Mouse (Mus musculus) heart, adult 18-20 months (tissue): ENCODE results near the gene Mrpl37. TPM values are rescaled to one million over a fixed set of nuclear protein-coding genes. Genes with fewer than 3 reads are reported as not detected.

Experiments
- DNase-seq, 2 experiments: peaks; one replicate each; pipeline ENCODE4 v3.0.0; 2021 to 2022; ENCODE audit warnings: mixed read lengths in 1 of 2
- total RNA-seq, 2 experiments: library from RNA; stranded (reverse); gene quantifications; 2 replicates each; pipeline ENCODE4 v1.2.3; 2021

The Mrpl37 gene
- total RNA-seq, 2 experiments from 2014 or later = 96.0 to 102 TPM

DNA sequence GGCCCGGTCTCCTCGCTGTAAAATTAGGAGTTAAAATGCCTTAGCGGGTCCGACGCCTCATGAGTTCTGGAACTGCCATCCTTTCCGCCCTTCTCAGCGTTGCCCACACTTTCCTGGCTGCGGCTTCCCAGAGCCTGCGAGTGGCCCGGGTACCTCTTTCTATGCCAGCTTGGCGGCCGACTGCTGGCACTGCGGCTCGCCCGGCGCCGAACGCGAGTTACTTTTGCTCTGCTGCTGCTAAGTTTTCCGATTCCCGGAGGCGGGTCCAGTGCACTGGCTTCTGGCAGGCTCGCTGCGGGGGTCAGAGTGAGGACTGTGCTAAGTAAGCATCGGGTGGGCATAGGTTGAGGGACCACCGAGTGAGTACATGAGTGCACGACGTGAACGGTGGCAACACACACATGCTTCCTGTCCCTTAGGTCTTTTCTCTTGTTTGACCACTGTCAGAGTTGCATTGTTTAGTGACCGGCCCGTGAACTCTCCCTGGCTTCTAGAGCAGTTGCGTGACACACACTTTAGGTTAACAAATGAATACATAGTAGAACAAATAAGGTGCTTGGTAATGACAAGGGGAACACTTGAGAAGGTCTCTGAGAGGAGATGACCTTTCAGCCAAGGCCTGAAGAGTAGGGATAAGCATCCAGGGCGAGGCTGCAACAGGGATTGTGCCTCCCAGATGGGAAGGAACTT lies 628 bp upstream of the Mrpl37 start:
- DNase-seq = no peak

DNA sequence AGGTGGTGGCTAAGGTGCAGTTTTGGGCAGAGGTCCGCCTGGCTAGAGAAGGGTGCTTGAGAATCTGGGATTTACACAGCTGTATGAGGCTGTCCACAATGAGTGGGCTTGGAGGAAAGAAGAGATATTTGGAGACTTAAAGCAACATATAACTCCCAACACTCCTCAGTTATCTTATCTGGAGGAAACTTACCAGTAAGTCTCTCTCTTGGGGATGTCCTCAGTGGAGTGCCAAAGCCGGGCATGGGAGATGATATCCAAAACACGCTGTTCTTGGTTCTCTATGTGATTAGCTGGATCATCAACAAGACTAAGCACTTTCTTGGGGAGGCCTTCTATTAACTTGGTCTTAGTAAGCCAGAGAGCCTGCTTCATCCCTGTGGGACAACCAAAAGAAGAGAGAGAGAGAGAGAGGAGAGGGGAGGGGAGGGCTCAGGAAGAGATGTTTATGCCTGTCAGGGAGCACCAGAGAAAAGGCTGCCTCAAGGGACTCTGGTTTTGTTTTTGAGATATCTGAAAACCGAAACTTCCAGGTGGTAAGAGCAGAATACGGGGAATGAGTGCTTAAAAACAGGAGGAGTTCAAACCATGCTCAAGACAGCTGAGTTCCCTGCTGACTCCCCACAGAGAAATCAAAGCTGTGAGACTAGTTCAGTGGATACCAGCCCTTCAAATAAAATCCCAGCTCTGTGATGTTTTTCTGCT lies 2.1 kb downstream of the Mrpl37 start:
- DNase-seq = no peak

- DNase-seq = no peak
Observed at GRCm38 (mm10) chr4:107063214-107063613, 3.5 kb downstream of the Mrpl37 start.

- no peak for DNase-seq
Observed at GRCm38 (mm10) chr4:107061560-107061959, 5.1 kb downstream of the Mrpl37 start.

DNA sequence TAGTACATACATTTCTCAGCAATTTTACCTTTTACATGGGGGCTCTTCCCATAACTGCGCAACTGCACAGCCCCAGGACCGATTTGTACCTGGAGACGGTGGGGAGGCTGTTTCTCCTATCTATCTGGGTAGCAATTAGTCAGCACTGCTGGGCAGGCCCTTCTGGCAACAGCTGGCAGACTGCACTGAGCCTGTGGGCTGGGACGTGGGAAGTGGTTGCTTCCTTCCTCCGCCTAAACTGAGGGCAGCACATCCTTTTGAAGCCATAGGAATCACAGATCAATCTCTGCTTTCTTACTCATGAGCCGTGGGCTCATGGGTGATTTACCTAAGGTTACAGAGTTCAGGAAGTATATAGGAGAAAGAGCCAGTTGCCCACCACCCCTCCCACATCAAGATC lies 7.9 kb downstream of the Mrpl37 start:
- no peak for DNase-seq

- no peak for DNase-seq
Observed at GRCm38 (mm10) chr4:107058346-107058745, 8.3 kb downstream of the Mrpl37 start.

DNA sequence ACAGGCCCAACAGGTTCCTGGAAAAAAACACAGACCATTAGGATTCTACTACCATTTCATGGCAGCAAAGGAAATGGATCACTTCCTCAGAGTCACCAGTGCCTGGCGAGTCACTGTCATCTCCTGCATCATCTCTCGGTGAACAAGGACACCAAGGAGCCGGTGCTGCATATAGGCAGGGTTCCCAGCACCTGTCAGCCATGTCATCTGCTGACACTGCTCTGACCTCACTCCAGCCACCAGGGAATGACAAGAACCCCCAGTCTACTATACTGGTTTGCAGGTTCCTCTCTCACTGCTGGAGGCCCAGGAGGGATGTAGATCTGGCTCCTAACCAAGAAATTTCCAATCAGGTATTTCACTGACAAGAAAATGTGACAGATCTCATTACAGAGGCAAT lies 10.6 kb downstream of the Mrpl37 start:
- DNase-seq = no peak

DNA sequence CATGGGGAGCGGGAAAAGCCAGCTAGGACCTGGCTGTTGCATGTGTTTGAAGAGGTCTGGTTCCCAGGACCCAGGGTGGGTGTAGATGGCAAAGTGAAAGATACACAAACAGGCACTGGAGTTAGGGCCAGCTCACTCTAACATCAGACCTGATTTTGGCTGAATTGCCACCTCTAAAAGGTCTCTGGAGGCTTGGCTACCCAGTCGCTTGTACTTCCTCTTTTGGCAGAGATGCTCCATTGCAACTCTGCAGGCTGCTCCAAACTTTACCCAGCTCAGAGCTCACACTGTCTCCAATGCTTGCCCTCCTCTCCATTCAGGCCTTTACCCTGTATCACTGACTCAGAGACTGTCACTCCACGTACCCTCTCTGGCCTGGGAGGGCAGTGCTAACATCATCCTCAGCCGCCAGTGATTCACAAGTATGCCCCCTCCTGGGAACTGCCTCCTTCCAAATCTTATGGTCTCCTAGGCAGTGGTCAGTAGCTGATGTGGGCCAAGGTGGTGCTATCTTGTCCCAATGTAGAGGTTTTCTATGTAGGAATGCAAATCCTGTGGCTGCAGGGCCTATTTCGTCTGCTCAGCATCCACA lies 13.6 kb downstream of the Mrpl37 start:
- no peak for DNase-seq

GRCm38 (mm10) chr4:107051889-107052288 lies 14.8 kb downstream of the Mrpl37 start:
- DNase-seq = peak in 1 of 2 experiments; percentile 14

DNA sequence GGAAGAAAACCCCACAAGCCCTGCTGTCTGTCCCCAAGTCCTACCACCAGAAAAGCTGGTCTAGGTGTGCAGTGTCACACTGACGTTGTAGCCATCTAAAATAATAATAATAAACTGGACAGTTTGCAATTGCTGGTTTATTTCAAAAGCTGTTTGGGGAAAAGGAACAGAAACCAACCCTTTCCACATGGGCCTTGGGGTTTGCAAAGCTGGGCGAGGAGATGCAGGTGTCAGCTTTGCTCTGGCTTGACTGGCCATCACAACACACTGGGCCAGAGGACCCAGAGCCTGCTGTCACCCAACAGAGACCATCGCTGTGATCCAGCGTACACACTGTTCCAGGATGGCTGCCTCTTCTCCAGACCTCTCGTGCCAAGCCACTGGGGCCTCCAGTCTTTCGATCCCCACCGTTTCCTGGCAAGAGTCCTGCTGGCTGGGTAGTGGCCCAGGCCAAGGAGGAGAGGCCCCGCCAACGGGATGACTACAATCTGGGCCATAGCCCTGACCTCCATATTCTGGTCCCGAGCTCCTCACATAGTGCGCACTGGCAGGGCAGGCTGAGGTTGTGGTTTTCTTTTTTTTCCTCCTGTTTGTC lies 18.0 kb downstream of the Mrpl37 start:
- DNase-seq = peak; percentile 65 to 73

GRCm38 (mm10) chr4:107047806-107048205 lies 18.9 kb downstream of the Mrpl37 start:
- DNase-seq = peak in 1 of 2 experiments; percentile 22

DNA sequence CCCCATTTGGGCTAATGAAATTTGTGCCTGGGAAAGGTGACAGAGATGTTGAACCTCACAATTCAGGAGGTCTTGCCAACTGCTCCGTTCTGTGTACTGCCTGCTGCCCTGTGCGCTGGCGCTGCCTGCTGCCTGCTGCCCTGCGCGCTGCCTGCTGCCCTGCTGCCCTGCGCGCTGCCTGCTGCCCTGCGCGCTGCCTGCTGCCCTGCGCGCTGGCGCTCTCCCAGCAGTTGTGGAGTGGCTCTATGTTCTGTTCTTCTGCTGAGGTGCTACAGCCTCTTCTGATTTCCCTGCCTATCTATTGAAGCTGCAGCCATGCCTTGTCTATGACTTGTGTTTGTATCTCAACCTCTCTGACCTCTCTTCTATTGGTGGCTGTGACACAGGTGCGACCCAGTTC lies 21.5 kb downstream of the Mrpl37 start:
- DNase-seq = no peak

GRCm38 (mm10) chr4:107042304-107042703 lies 24.4 kb downstream of the Mrpl37 start:
- DNase-seq = no peak

GRCm38 (mm10) chr4:107039270-107039669 lies 27.4 kb downstream of the Mrpl37 start:
- DNase-seq = no peak

DNA sequence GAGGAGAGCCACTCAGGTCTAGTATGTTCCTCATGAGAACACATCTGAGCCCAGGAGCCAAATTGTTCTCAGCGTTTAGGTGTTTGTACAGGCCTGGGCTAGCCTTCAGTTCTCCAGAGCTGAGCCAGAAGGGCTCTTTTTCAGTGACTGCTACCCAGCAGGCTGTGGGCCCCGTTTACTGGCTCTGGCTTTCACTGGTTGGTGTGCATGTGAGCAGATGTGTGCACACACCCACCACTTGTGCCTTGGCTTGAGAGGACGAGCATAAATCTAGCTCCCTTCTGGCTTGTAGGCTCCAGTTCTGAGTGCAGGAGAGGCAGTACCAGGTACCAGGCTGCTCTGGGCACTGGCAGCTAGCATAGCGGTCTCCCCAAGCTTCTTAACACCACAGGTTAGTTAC lies 28.4 kb downstream of the Mrpl37 start:
- no peak for DNase-seq

- no peak for DNase-seq
Observed at GRCm38 (mm10) chr4:107036985-107037384, 29.7 kb downstream of the Mrpl37 start.

DNA sequence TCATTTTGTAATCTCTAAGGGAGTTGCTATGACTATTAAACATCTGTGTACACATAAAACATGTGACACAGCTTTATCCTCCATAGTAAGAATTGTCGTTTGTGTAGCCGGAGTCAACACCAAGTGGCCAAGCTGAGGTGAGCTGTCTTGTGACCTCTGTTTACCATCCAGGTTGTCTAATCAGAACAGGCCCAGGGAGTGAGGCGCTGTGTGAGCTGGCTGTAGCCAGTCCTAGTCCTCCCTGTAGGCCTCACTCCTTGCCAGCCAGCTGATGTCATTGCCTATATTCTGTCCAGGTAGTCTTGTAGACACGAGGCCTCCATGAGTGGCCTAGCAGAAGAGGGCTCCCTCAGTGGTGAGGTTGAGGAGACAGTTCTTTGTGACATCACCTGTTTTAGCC lies 31.0 kb downstream of the Mrpl37 start:
- no peak for DNase-seq

DNA sequence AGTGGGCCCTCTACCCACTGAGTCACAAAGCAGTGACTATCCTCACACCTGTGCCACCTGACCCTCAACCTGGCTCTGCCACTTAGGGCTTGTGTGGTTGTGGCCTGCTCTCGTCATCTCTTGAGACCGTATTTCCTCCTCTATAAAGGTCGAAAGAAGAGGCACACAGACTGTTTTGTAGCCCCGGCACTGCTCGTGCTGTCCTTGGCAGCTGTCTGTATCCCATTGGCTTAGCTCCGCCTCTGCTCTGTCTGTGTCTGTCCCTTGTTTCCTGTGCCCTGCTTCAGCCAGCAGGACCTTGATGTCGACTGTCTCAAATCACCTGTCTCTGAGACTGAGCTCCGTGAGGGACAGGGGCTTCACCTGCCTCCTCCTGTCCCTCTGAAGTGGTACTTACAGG lies 40.2 kb downstream of the Mrpl37 start:
- DNase-seq = peak; percentile 35 to 41

- no peak for DNase-seq
Observed at GRCm38 (mm10) chr4:107025369-107025768, 41.3 kb downstream of the Mrpl37 start.

GRCm38 (mm10) chr4:107024899-107025298 lies 41.8 kb downstream of the Mrpl37 start:
- DNase-seq = no peak

- DNase-seq = no peak
Observed at GRCm38 (mm10) chr4:107021464-107021863, 45.2 kb downstream of the Mrpl37 start.

GRCm38 (mm10) chr4:107020287-107021000 lies 46.2 kb downstream of the Mrpl37 start:
- no peak for DNase-seq
